Mouse (Mus musculus): ENCODE results near the gene Mybph.

GRCm38 (mm10) chr1:134210179-134210755, 17.0 kb downstream of the Mybph start:
- TF ChIP-seq POLR2A (IDR thresholded peaks at IDR 0.05; ENCODE audit: low read depth, low read length) (no peak), CTCF (conservative IDR thresholded peaks at IDR 0.05; ENCODE audit: insufficient read depth, insufficient read length, low read depth, low read length) (no peak)

All from kidney, adult 2 months (tissue).